Mouse (Mus musculus): Measurements from ENCODE around the gene Gm44503.

DNA sequence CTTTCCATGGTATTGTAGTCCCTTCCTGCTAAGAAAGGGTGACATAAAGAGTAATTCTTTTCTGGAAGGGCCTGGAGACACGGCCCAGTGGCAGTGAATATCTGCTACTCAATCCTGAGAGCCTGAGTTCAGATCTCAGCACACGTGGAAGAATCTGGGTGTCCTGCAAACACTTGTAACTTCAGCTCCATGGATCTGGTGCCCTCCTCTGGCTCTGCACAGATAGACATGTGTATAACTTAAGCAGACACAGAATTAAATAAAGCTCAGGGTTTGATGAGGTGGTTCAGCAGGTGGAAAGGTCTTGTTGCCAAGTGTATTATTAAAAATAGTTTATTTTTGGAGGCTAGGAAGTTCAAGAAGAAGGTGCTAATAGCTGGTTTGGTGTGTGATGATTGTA is 41.8 kb downstream of the Gm44503 start:
- no peak for TF ChIP-seq CTCF (IDR thresholded peaks at IDR 0.05; ENCODE audit: low read depth)
- no peak for TF ChIP-seq EP300 (IDR thresholded peaks at IDR 0.05; ENCODE audit: low read depth)

Measured in liver, embryonic 14.5 days (tissue).